Mouse (Mus musculus): ENCODE measurements around the gene Ppp1r13l.
A peak's percentile ranks its signal among the peaks of the same experiment; 100 is the strongest.

The Ppp1r13l gene

GRCm38 (mm10) chr7:19359299-19359891 is at the start of gene Ppp1r13l, which contains the start of gene Cd3eap:
Gene Ppp1r13l, plus strand, starts transcription at chr7:19359749.
Gene Cd3eap, minus strand, starts transcription at chr7:19359483.
- DNase-seq, result peak; percentile 88

DNA sequence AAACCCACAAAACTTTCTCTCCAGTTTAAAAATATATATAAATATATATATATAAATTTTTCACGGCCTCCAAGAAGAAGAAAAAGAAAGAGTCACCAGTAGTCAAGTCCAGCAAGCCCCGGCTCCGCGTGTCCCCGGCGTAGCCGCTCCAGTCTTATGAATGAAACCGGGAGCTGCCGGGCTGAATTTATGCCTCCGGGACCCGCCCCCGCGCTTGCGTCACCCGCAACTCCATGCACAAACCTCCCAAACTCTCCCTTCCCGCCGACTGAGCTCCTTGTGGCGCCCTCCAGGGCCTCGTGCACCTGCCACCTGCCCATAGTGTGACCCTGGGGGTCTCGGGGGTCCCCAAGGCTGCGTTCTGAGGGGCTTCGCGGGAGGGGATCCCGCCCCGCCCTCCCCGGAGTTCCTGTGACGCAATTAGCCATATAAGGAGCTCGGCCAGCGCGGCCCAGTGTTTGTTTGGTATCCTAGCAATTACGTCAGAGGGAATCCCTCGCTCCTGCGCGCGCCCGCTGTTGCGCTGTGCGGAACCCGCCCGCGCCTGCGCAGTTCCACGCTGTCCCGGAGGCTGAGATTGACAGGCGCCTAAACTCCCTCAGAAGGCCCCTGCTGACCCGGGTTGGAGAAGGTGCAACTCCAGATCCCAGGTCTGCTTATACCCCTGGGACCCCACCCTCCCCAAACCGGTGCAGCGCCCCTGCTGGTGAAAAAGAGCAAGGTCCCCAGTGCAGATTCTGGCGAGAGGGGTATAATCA is 49.5 kb upstream of the Ppp1r13l start, which contains the start of gene Fosb:
Gene Fosb (minus strand): TSS at position 168 of the 758 bp plus-strand sequence.
- DNase-seq, result peak; percentile 97

GRCm38 (mm10) chr7:19311991-19312390 is 47.6 kb upstream of the Ppp1r13l start:
- no peak for DNase-seq

DNA sequence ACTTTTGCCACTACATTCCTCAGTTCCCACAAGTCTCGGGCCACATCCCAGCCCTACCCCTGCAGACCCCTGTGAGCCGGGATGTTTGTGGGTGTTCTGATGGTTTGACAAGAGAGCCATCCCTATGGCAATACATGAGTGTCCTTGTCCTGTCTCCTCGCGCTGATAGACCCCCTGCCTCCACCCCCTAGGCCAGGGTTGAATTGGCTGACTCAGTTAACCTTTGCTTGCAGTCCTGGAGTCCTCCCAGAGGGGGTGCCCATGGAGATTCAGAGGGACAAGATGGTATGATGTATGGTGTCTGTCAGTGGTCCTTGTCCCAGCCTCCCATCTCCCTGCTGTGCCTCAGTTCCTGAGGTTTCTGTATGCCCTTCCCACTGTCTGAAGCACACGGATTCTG is 45.5 kb upstream of the Ppp1r13l start:
- DNase-seq, result no peak

- no peak for DNase-seq
Measured at GRCm38 (mm10) chr7:19316451-19317161, 42.9 kb upstream of the Ppp1r13l start.

GRCm38 (mm10) chr7:19318201-19318600 is 41.3 kb upstream of the Ppp1r13l start:
- no peak for DNase-seq

- DNase-seq, result no peak
Measured at GRCm38 (mm10) chr7:19318676-19319075, 40.9 kb upstream of the Ppp1r13l start.

- no peak for DNase-seq
Measured at GRCm38 (mm10) chr7:19319458-19319857, 40.1 kb upstream of the Ppp1r13l start.

- peak; percentile 93 for DNase-seq
Measured at GRCm38 (mm10) chr7:19319906-19320305, 39.6 kb upstream of the Ppp1r13l start.

- DNase-seq, result no peak
Measured at GRCm38 (mm10) chr7:19320637-19321036, 38.9 kb upstream of the Ppp1r13l start.

DNA sequence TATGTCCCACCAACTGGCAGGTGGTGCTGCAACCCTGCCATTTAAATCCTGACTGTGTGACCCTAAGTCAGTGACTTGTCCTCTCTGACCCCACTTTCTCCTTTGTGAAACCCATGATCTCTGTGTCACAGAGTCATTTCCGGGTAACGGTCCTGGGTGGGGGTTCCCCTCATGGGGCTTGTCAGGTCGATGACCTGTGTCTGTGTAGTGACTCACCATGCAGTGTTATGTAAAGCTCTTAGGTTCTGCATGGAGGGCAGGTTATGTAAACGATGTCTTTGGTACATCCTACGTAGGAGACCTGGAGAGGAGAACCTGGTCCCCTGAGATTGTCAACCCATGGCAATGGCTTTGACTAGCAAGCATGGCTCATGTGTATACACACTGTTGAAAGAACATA is 38.1 kb upstream of the Ppp1r13l start:
- DNase-seq, result no peak

DNA sequence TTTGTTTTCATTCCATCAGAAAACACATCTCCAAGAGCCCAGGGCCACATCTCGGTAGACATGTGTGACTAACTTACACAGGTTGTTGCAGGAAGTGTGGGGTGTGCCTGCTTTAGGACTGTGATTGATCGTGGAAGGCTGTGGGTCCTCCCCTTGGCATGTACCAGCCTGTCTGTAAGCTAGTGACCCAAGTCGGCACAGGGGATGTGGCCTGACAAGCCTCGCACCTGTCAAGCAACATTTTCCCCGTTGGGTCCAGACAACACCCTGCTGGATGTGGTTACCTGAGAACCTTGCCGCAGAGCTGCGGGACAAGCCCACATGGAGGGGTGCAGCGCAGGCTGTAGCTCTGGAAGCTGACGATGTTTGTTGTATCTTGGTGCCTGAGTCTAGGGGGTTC is 37.1 kb upstream of the Ppp1r13l start:
- no peak for DNase-seq

- no peak for DNase-seq
Measured at GRCm38 (mm10) chr7:19324221-19324620, 35.3 kb upstream of the Ppp1r13l start.

GRCm38 (mm10) chr7:19325262-19326199 is 34.0 kb upstream of the Ppp1r13l start:
- DNase-seq, result no peak

DNA sequence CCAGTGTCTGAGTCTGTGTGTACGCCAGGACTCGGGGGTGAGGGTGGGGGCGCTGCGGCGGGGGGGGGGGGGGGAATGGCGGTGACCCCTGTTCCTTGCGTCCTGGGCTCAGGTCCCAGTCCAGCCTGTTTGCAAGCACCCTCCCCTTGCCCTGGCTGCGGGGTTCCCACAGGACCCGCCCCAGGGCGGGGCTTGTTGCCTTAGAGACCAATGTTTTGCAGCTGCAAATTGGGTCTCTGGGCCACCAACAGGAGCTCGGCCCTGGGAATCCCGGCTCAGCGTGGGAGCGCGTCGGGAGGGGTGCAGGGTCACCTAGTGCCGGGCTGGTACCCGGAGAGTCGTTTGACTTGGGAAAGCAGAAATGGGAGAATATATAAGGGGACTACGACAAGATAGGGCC is 33.2 kb upstream of the Ppp1r13l start:
- DNase-seq, result peak; percentile 77

GRCm38 (mm10) chr7:19327128-19327527 is 32.4 kb upstream of the Ppp1r13l start:
- DNase-seq, result no peak

DNA sequence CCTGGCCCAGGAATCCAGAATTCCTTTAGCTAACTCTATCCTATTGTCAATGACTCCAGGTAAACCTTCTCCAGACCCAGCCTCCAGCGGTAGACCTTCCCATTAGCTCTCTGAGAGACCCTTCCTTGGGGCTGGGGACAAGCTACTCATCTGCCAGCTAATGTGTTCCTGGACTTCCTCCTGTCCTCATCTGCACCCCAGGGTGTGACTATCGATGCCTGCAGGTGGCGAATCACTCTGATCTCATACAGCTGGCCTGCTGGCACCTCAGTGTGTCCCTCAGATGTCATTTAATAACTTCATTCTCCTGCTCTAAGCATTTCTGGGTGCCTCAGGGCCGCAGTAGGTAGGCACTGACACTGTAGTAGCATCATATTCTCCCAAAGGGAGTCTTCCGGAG is 31.8 kb upstream of the Ppp1r13l start:
- DNase-seq, result no peak

- no peak for DNase-seq
Measured at GRCm38 (mm10) chr7:19328425-19328824, 31.1 kb upstream of the Ppp1r13l start.

DNA sequence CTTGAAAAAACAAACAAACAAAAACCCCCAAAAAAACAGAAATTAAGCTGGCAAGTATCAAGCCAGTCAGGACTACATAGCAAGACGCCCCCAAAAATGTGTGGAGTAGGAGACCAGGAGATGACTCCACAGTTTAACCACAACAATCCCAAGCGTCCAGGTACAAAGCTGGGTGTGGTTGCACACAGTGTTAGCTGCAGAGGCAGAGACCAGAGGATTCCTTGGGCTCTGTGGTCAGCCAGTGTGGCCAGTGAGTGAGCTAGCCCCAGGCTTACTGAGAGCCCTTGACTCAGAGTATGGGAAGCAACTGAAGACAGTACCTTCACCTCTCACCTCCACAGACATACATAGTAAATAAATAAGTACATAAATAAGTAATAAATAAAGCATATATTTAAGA is 27.6 kb upstream of the Ppp1r13l start:
- DNase-seq, result no peak

- peak; percentile 71 for DNase-seq
Measured at GRCm38 (mm10) chr7:19332709-19333352, 26.7 kb upstream of the Ppp1r13l start.

DNA sequence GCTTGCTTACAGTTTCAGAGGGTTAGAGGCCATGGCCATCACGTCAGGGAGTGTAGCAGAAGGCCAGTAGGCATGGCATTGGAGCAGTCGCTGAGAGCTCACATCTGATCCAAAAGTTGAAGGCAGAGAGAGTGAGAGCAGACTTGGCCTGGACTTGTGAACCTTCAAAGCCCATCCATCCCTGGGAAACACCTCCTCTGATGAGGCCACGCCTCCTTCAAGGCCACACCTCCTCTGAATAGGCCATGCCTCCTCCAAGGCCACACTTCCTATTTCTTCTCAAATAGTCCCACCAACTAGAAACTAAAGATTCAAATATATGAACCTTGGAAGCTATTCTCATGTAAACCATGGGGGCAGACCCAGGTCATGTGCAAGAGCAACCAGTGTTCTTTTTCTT is 24.0 kb upstream of the Ppp1r13l start:
- DNase-seq, result no peak

- no peak for DNase-seq
Measured at GRCm38 (mm10) chr7:19337122-19337521, 22.4 kb upstream of the Ppp1r13l start.
